Mouse (Mus musculus): ENCODE data around the gene Atad3a. TPM values are rescaled to one million over a fixed set of nuclear protein-coding genes. Genes with fewer than 3 reads are reported as not detected.
"Not testable (repeated sequence)": the region's sequence is repeated elsewhere in the genome, so short reads cannot be mapped to it uniquely, and the experiment has no call there.

The Atad3a gene
- 88.9 and 108 TPM in 2 replicates for polyA plus RNA-seq (2015; fragmentation: Nextera tagmentation; extraction: Ambion mirVana)

GRCm38 (mm10) chr4:155760613-155761355 lies at the start of gene Atad3a:
TSS of gene Atad3a (minus strand) at chr4:155761093.
- peaks cover 40% of the 10 kb centered on the region for H3K4me1 ChIP-seq (replicated peaks)
- peak within 1 kb of the TSS; percentile 95 for H3K4me2 ChIP-seq
- peak within 1 kb of the TSS; percentile 88 for H3K27ac ChIP-seq
- H3K4me3 ChIP-seq, result peak within 1 kb of the TSS; percentile 82
- H3K27me3 ChIP-seq, result no peaks in the 10 kb centered on the region
- peak within 1 kb of the TSS; percentile 82 for H3K9ac ChIP-seq
- H3K36me3 ChIP-seq, result peaks cover 11% of the 10 kb centered on the region
- peak; percentile 97 for ATAC-seq (replicated peaks; ENCODE audit: insufficient number of reproducible peaks, insufficient read depth, low FRiP score, low read depth)
- H3K9me3 ChIP-seq (replicated peaks), result no peaks in the 10 kb centered on the region
- under 1% methylated on average over 67 of the region's 68 CpGs for WGBS

GRCm38 (mm10) chr4:155807841-155808240 lies 46.9 kb upstream of the Atad3a start:
- H3K9me3 ChIP-seq (replicated peaks), result no peaks in the 10 kb centered on the region
- H3K27me3 ChIP-seq, result no peaks in the 10 kb centered on the region
- H3K4me1 ChIP-seq (replicated peaks), result peaks cover 22% of the 10 kb centered on the region
- no peak overlapping the region for H3K4me2 ChIP-seq
- whole genome bisulfite sequencing, result 81% methylated on average over 3 of the region's 3 CpGs
- H3K4me3 ChIP-seq, result no peak overlapping the region
- no peak overlapping the region for H3K27ac ChIP-seq
- peaks cover 39% of the 10 kb centered on the region for H3K36me3 ChIP-seq
- H3K9ac ChIP-seq, result no peak overlapping the region
- ATAC-seq (replicated peaks; ENCODE audit: insufficient number of reproducible peaks, insufficient read depth, low FRiP score, low read depth), result no peak

GRCm38 (mm10) chr4:155803340-155804041 lies 42.6 kb upstream of the Atad3a start:
- peak overlapping the region; percentile 65 for H3K4me2 ChIP-seq
- H3K4me1 ChIP-seq (replicated peaks), result peaks cover 16% of the 10 kb centered on the region
- ATAC-seq (replicated peaks; ENCODE audit: insufficient number of reproducible peaks, insufficient read depth, low FRiP score, low read depth), result peak; percentile 96
- peak overlapping the region; percentile 65 for H3K4me3 ChIP-seq
- peak overlapping the region; percentile 70 for H3K9ac ChIP-seq
- no peaks in the 10 kb centered on the region for H3K9me3 ChIP-seq (replicated peaks)
- H3K27ac ChIP-seq, result peak overlapping the region; percentile 63
- WGBS, result under 1% methylated on average over 58 of the region's 58 CpGs
- no peaks in the 10 kb centered on the region for H3K27me3 ChIP-seq
- H3K36me3 ChIP-seq, result peaks cover 15% of the 10 kb centered on the region

- peak within 1 kb of the TSS; percentile 65 for H3K4me2 ChIP-seq
- 7% methylated on average over 12 of the region's 12 CpGs for WGBS
- no peak for ATAC-seq (replicated peaks; ENCODE audit: insufficient number of reproducible peaks, insufficient read depth, low FRiP score, low read depth)
- no peaks in the 10 kb centered on the region for H3K27me3 ChIP-seq
- no peaks in the 10 kb centered on the region for H3K9me3 ChIP-seq (replicated peaks)
- H3K4me3 ChIP-seq, result peak within 1 kb of the TSS; percentile 65
- H3K36me3 ChIP-seq, result peaks cover 9% of the 10 kb centered on the region
- peak within 1 kb of the TSS; percentile 70 for H3K9ac ChIP-seq
- H3K4me1 ChIP-seq (replicated peaks), result peaks cover 16% of the 10 kb centered on the region
- H3K27ac ChIP-seq, result peak within 1 kb of the TSS; percentile 63
These were observed 41.9 kb upstream of the Atad3a start, which contains the start of gene Mrpl20 for GRCm38 (mm10) chr4:155802741-155803339. TSS of gene Mrpl20 (plus strand) at chr4:155802878.

GRCm38 (mm10) chr4:155802075-155802474 lies 41.2 kb upstream of the Atad3a start:
- Histone ChIP-seq H3K9me3 (replicated peaks) (no peaks in the 10 kb centered on the region), H3K27ac (no peak overlapping the region), H3K4me2 (no peak overlapping the region), H3K36me3 (0 out of 2 replicates have a peak, but pooled peaks cover 3% of the 10 kb centered on the region), H3K27me3 (no peaks in the 10 kb centered on the region), H3K4me1 (replicated peaks) (peaks cover 16% of the 10 kb centered on the region), H3K4me3 (no peak overlapping the region), H3K9ac (no peak overlapping the region)
- WGBS, result 89% methylated on average over 1 of the region's 1 CpGs
- no peak for ATAC-seq (replicated peaks; ENCODE audit: insufficient number of reproducible peaks, insufficient read depth, low FRiP score, low read depth)

GRCm38 (mm10) chr4:155793730-155794129 lies 32.8 kb upstream of the Atad3a start:
- H3K27me3 ChIP-seq, result no peaks in the 10 kb centered on the region
- no peak for ATAC-seq (replicated peaks; ENCODE audit: insufficient number of reproducible peaks, insufficient read depth, low FRiP score, low read depth)

GRCm38 (mm10) chr4:155791240-155791933 lies 30.5 kb upstream of the Atad3a start:
- Histone ChIP-seq H3K4me2 (no peak overlapping the region), H3K9me3 (replicated peaks) (no peaks in the 10 kb centered on the region), H3K27ac (no peak overlapping the region), H3K4me3 (no peak overlapping the region), H3K27me3 (no peaks in the 10 kb centered on the region), H3K36me3 (no peaks in the 10 kb centered on the region), H3K9ac (no peak overlapping the region), H3K4me1 (replicated peaks) (peaks cover 3% of the 10 kb centered on the region; the same call in 1 of the 2 replicates)
- no peak for ATAC-seq (replicated peaks; ENCODE audit: insufficient number of reproducible peaks, insufficient read depth, low FRiP score, low read depth)
- WGBS, result 66% methylated on average over 24 of the region's 24 CpGs

More at GRCm38 (mm10) chr4:155793730-155794129, 32.8 kb upstream of the Atad3a start:
- 40% methylated on average over 2 of the region's 2 CpGs for WGBS
- no peak overlapping the region for H3K27ac ChIP-seq
- H3K9me3 ChIP-seq (replicated peaks), result no peaks in the 10 kb centered on the region
- no peak overlapping the region for H3K9ac ChIP-seq
- no peak overlapping the region for H3K4me2 ChIP-seq
- H3K4me3 ChIP-seq, result no peak overlapping the region
- no peaks in the 10 kb centered on the region for H3K36me3 ChIP-seq
- H3K4me1 ChIP-seq (replicated peaks), result peaks cover 3% of the 10 kb centered on the region; the same call in 1 of the 2 replicates

- peaks cover 5% of the 10 kb centered on the region for H3K4me1 ChIP-seq (replicated peaks)
- no peak overlapping the region for H3K4me2 ChIP-seq
- H3K9me3 ChIP-seq (replicated peaks), result no peaks in the 10 kb centered on the region
- ATAC-seq (replicated peaks; ENCODE audit: insufficient number of reproducible peaks, insufficient read depth, low FRiP score, low read depth), result no peak
- H3K9ac ChIP-seq, result no peak overlapping the region
- no peak overlapping the region for H3K27ac ChIP-seq
- no peaks in the 10 kb centered on the region for H3K36me3 ChIP-seq
- H3K27me3 ChIP-seq, result no peaks in the 10 kb centered on the region
- no peak overlapping the region for H3K4me3 ChIP-seq
- 62% methylated on average over 3 of the region's 3 CpGs for WGBS
These were observed 29.8 kb upstream of the Atad3a start for GRCm38 (mm10) chr4:155790650-155791161.

GRCm38 (mm10) chr4:155790021-155790489 lies 29.2 kb upstream of the Atad3a start, which contains the start of gene Ankrd65:
TSS of gene Ankrd65 (plus strand) at chr4:155790439.
- no peak within 1 kb of the TSS for H3K4me2 ChIP-seq
- no peaks in the 10 kb centered on the region for H3K9me3 ChIP-seq (replicated peaks)
- H3K27ac ChIP-seq, result no peak within 1 kb of the TSS
- peaks cover 11% of the 10 kb centered on the region for H3K4me1 ChIP-seq (replicated peaks)
- H3K9ac ChIP-seq, result no peak within 1 kb of the TSS
- H3K4me3 ChIP-seq, result no peak within 1 kb of the TSS
- no peaks in the 10 kb centered on the region for H3K27me3 ChIP-seq
- H3K36me3 ChIP-seq, result no peaks in the 10 kb centered on the region
- WGBS, result 79% methylated on average over 3 of the region's 3 CpGs
- no peak for ATAC-seq (replicated peaks; ENCODE audit: insufficient number of reproducible peaks, insufficient read depth, low FRiP score, low read depth)

- WGBS, result 80% methylated on average over 4 of the region's 4 CpGs
- not testable (repeated sequence) for H3K4me3 ChIP-seq; H3K9ac ChIP-seq; H3K36me3 ChIP-seq; H3K27ac ChIP-seq; H3K9me3 ChIP-seq (replicated peaks); ATAC-seq (replicated peaks; ENCODE audit: insufficient number of reproducible peaks, insufficient read depth, low FRiP score, low read depth); H3K4me2 ChIP-seq; H3K27me3 ChIP-seq
- H3K4me1 ChIP-seq (replicated peaks), result peaks cover 16% of the 10 kb centered on the region
These were observed 27.9 kb upstream of the Atad3a start for GRCm38 (mm10) chr4:155788833-155789232.

Data from heart, embryonic 15.5 days (tissue).